Comparison of ENCODE assay signal across 15 mouse cellular contexts in the genomic region with DNA sequence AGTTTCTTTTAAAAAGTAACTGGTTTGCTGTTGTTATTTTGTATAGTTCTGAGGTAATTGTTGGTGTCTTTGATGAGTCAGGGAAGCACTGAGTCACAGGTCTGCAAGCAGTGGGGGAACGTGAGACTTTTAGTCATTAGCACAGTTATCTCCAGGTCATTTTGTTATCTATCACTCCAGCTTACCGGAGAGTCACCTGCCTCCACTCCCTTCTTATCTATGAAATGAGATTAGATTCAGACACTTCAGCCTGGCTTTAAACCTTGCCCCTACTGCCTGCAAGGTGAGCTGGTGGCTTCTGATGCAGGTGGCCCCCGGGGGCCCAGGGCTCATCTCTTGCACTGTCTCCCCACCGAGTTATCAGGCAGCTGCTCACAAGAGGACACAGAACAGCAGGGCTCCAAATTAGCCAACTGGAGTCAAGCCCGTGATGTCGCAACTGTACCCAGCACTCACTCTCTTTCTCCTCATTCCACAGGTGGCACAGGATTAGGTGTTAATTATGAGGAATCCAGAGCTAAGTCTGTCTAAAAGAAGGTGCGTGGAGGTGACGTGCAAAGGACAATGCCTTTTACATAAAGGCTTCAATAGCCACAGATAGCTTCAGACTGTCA.
A peak's percentile ranks its signal among the peaks of the same experiment; 100 is the strongest.
DNase-seq lines count a peak whose midpoint lies in the region; ATAC-seq and TF ChIP-seq lines count a peak whose summit lies in the region.
"Had no signal": no experiment of that assay in that cellular context is flagged by ENCODE, and none has a peak within 500 bp of the region (broad histone marks: within the 10 kb centered on the region; RNA-seq: fewer than 3 reads in every experiment).

No protein-coding gene starts in this region.

- WGBS in heart, adult 2 months, result 42% methylated on average over 8 of the region's 8 CpGs
- 25% methylated on average over 8 of the region's 8 CpGs for WGBS in heart, embryonic 12.5 days
- 21% methylated on average over 8 of the region's 8 CpGs for whole genome bisulfite sequencing in heart, embryonic 14.5 days
- 49% methylated on average over 8 of the region's 8 CpGs for WGBS in stomach, embryonic 15.5 days

- H3K9ac ChIP-seq in heart, adult 2 months (ENCODE audit: low read depth, low read length), result no peak overlapping the region
- no peak overlapping the region for H3K9ac ChIP-seq in heart, embryonic 12.5 days
- H3K9ac ChIP-seq in heart, embryonic 14.5 days (ENCODE audit: low read length), result peak overlapping the region; percentile 5; the same call in 1 of the 2 replicates
- H3K9ac ChIP-seq in stomach, embryonic 15.5 days, result no peak overlapping the region
- H3K9ac ChIP-seq: neural tube, embryonic 15.5 days had no signal

- H3K4me1 ChIP-seq in heart, adult 2 months (ENCODE audit: control insufficient read depth, insufficient read depth, low read length), result peaks cover 4% of the 10 kb centered on the region; the same call in 1 of the 2 replicates
- H3K4me1 ChIP-seq in heart, embryonic 12.5 days (replicated peaks), result peaks cover 75% of the 10 kb centered on the region
- H3K4me1 ChIP-seq in heart, embryonic 14.5 days (ENCODE audit: control insufficient read depth in 2 of 2, insufficient read depth in 2 of 2, low read length in 2 of 2), result peaks cover 36 to 66% of the 10 kb centered on the region in 2 experiments
- peaks cover 16% of the 10 kb centered on the region for H3K4me1 ChIP-seq in stomach, embryonic 15.5 days

- TF ChIP-seq CTCF in heart, adult 2 months (IDR thresholded peaks at IDR 0.05), result no peak

- no peaks in the 10 kb centered on the region for H3K9me3 ChIP-seq in heart, embryonic 12.5 days (replicated peaks)
- H3K9me3 ChIP-seq in heart, embryonic 14.5 days (ENCODE audit: control insufficient read depth, low read length), result no peaks in the 10 kb centered on the region
- no peaks in the 10 kb centered on the region for H3K9me3 ChIP-seq in stomach, embryonic 15.5 days
- H3K9me3 ChIP-seq: neural tube, embryonic 15.5 days had no signal

- DNase-seq in heart, adult 2 months, result peak; percentile 52 to 69
- peak; percentile 66 to 70 for DNase-seq in lung, adult 18-20 months
- no peak for DNase-seq in kidney, adult 11 months
- DNase-seq in MN1 (ENCODE audit: low spot score), result no peak
- DNase-seq: cerebellum, adult 2 months; kidney, adult 2 months; liver; thymus, postnatal 36 days had no signal

- TF ChIP-seq POLR2A in heart, adult 2 months (IDR thresholded peaks at IDR 0.05; ENCODE audit: insufficient read depth, low read depth, low read length), result no peak

- ATAC-seq in heart, embryonic 12.5 days (ENCODE audit: insufficient number of reproducible peaks, low FRiP score), result no peak
- ATAC-seq in heart, embryonic 14.5 days (ENCODE audit: insufficient number of reproducible peaks, insufficient read depth, low FRiP score, low read depth), result no peak
- peak; percentile 47 for ATAC-seq in stomach, embryonic 15.5 days (ENCODE audit: insufficient read depth, low FRiP score, low read depth)
- ATAC-seq in frontal cortex, adult (ENCODE audit: low TSS enrichment), result no peak
- ATAC-seq: forebrain, embryonic 16.5 days had no signal

- H3K36me3 ChIP-seq in heart, adult 2 months (ENCODE audit: control insufficient read depth, insufficient read depth, low read length), result peaks cover 8% of the 10 kb centered on the region; the same call in 1 of the 2 replicates
- H3K36me3 ChIP-seq in heart, embryonic 12.5 days, result no peaks in the 10 kb centered on the region
- H3K36me3 ChIP-seq in heart, embryonic 14.5 days (ENCODE audit: control insufficient read depth, insufficient read depth, low read length), result no peaks in the 10 kb centered on the region
- no peaks in the 10 kb centered on the region for H3K36me3 ChIP-seq in stomach, embryonic 15.5 days
- H3K36me3 ChIP-seq: neural tube, embryonic 15.5 days had no signal

- intact Hi-C loops in heart, adult 2 months (cut with DNase I), result no loop called here

- no peak overlapping the region for H3K4me3 ChIP-seq in heart, adult 2 months
- H3K4me3 ChIP-seq in heart, embryonic 12.5 days, result no peak overlapping the region
- H3K4me3 ChIP-seq in heart, embryonic 14.5 days (ENCODE audit: control insufficient read depth in 1 of 2, insufficient read depth in 1 of 2, low read depth in 1 of 2, low read length in 2 of 2), result no peak overlapping the region
- H3K4me3 ChIP-seq in stomach, embryonic 15.5 days (replicated peaks), result no peak overlapping the region
- H3K4me3 ChIP-seq: neural tube, embryonic 15.5 days had no signal

- H3K27me3 ChIP-seq in heart, adult 2 months (ENCODE audit: control insufficient read depth, insufficient read depth, low read length), result no peaks in the 10 kb centered on the region
- H3K27me3 ChIP-seq in heart, embryonic 12.5 days (replicated peaks), result no peaks in the 10 kb centered on the region
- H3K27me3 ChIP-seq in heart, embryonic 14.5 days (ENCODE audit: control insufficient read depth, insufficient read depth, low read length), result no peaks in the 10 kb centered on the region
- no peaks in the 10 kb centered on the region for H3K27me3 ChIP-seq in stomach, embryonic 15.5 days (replicated peaks)
- H3K27me3 ChIP-seq: CH12.LX; neural tube, embryonic 15.5 days had no signal

- no peak overlapping the region; the same call in 1 of the 2 replicates for H3K4me2 ChIP-seq in heart, embryonic 12.5 days
- 0 out of 2 replicates have a peak overlapping the region, but pooled peaks have one; percentile 18 for H3K4me2 ChIP-seq in heart, embryonic 14.5 days (ENCODE audit: low read length)
- no peak overlapping the region for H3K4me2 ChIP-seq in stomach, embryonic 15.5 days
- H3K4me2 ChIP-seq: neural tube, embryonic 15.5 days had no signal

- no peaks in the 10 kb centered on the region for H3K79me2 ChIP-seq in heart, adult 2 months (replicated peaks; ENCODE audit: control insufficient read depth, insufficient read depth, low read length)

- TF ChIP-seq EP300 in heart, adult 2 months (IDR thresholded peaks at IDR 0.05; ENCODE audit: insufficient read depth, low read depth, low read length), result peak; percentile 57; the same call in 1 of the 2 replicates

- H3K27ac ChIP-seq in heart, adult 2 months, result peak overlapping the region; percentile 48
- H3K27ac ChIP-seq in heart, embryonic 12.5 days (ENCODE audit: poor library complexity, severe bottlenecking), result no peak overlapping the region
- peak overlapping the region in 1 of 2 experiments; percentile 89; a peak in 1 of 4 replicates for H3K27ac ChIP-seq in heart, embryonic 14.5 days (replicated peaks in 1 of 2; ENCODE audit: control insufficient read depth in 1 of 2, insufficient read depth in 1 of 2, low read depth in 2 of 2, low read length in 2 of 2)
- no peak overlapping the region for H3K27ac ChIP-seq in stomach, embryonic 15.5 days
- H3K27ac ChIP-seq: neural tube, embryonic 15.5 days had no signal

Comparison
In these comparisons a context has a peak if more than half of its experiments do, and no peak if none do; other contexts are left out.
1. DNase-seq: peak in heart, adult 2 months (2 of 2) and lung, adult 18-20 months (2 of 2); none in kidney, adult 11 months (single experiment) and MN1 (single experiment).